Mouse (Mus musculus) bone marrow, adult 2 months (tissue): Measurements from ENCODE around the gene E130114P18Rik.

Source experiments
- CTCF ChIP-seq: fragments of 200-500 bp; IDR thresholded peaks from 2 replicates; pipeline ENCODE4 v1.5.1; 2011; ENCODE audit warnings: low read length, control low read depth; ENCODE audit not compliant: control insufficient read depth, insufficient read depth
- POLR2A ChIP-seq: fragments of 200-500 bp; IDR thresholded peaks from 2 replicates; pipeline ENCODE4 v1.6.1; 2011; ENCODE audit warnings: low read depth, mild to moderate bottlenecking, control low read depth, low read length, borderline replicate concordance; ENCODE audit not compliant: control insufficient read depth

DNA sequence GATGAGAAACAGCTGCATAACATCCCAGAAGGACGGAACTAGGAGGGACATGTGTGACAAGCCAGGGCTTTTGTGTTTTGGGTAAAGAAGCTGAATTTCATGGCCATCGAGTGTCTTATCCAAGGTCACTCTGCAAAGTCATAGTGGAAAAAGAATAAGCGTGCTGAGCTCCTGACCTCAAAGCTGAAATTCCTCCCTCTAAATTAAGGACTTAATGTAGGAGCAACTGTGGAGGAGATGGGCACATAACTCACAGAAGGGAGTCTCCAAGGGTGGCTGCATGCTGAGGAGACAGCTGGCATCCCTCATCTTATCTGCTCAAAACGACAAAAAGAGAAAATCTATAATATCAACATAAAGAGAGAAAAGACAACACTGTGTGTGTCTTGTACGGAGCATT, 33.9 kb downstream of the E130114P18Rik start:
- TF ChIP-seq CTCF = no peak
- TF ChIP-seq POLR2A = no peak
